Mouse (Mus musculus): ENCODE data around the gene Ston1. TPM values are rescaled to one million over a fixed set of nuclear protein-coding genes. Genes with fewer than 3 reads are reported as not detected.

Gene Ston1
- polyA plus RNA-seq, 1 experiment = 6.5 TPM

GRCm38 (mm10) chr17:88582999-88583398 is 14.5 kb upstream of the Ston1 start:
- TF ChIP-seq CTCF (IDR thresholded peaks at IDR 0.05; ENCODE audit: borderline replicate concordance, control insufficient read depth, extremely low read depth, insufficient read depth, low read length, poor library complexity) (no peak), POLR2A (IDR thresholded peaks at IDR 0.05; ENCODE audit: control insufficient read depth, extremely low read depth, insufficient read depth, low read length, poor library complexity) (no peak)
- peaks cover 17% of the 10 kb centered on the region for H3K4me1 ChIP-seq (replicated peaks; ENCODE audit: control insufficient read depth, insufficient read depth, low read length)

DNA sequence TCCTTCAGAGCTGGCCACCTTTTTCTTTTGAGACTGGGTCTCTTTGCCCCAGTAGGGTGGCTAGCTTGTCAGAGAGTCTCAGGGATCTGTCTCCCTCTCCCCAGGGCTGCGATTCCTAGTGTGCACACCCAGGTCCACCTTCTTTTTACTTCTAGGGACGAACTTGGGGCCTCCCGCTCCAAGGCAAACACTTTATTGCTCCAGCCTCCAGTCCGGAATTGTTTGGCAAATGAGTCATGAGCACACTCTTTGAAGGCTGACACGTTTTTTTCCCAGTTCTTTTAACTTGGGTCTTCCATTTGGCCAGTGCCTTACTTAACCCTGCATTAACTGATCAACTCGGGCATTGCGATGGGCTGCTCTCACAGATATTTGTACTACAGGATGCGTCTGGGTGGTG is 14.1 kb upstream of the Ston1 start:
- TF ChIP-seq POLR2A (IDR thresholded peaks at IDR 0.05; ENCODE audit: control insufficient read depth, extremely low read depth, insufficient read depth, low read length, poor library complexity) (no peak), CTCF (IDR thresholded peaks at IDR 0.05; ENCODE audit: borderline replicate concordance, control insufficient read depth, extremely low read depth, insufficient read depth, low read length, poor library complexity) (no peak)
- DNase-seq = no peak
- H3K36me3 ChIP-seq (ENCODE audit: control insufficient read depth, insufficient read depth, low read length) = peaks cover 33% of the 10 kb centered on the region
- 97% methylated on average over 8 of the region's 8 CpGs for WGBS
- no peak overlapping the region for H3K27ac ChIP-seq (ENCODE audit: control insufficient read depth, insufficient read depth, low read length)
- H3K4me3 ChIP-seq (ENCODE audit: control insufficient read depth, insufficient read depth, low read length) = no peak overlapping the region
- H3K4me1 ChIP-seq (replicated peaks; ENCODE audit: control insufficient read depth, insufficient read depth, low read length) = peaks cover 17% of the 10 kb centered on the region
- H3K27me3 ChIP-seq (ENCODE audit: control insufficient read depth, insufficient read depth, low read length) = no peaks in the 10 kb centered on the region

More at GRCm38 (mm10) chr17:88582999-88583398, 14.5 kb upstream of the Ston1 start:
- H3K4me3 ChIP-seq (ENCODE audit: control insufficient read depth, insufficient read depth, low read length) = no peak overlapping the region
- DNase-seq = no peak
- peaks cover 36% of the 10 kb centered on the region for H3K36me3 ChIP-seq (ENCODE audit: control insufficient read depth, insufficient read depth, low read length)
- no peak overlapping the region for H3K27ac ChIP-seq (ENCODE audit: control insufficient read depth, insufficient read depth, low read length)
- WGBS = 97% methylated on average over 11 of the region's 11 CpGs
- no peaks in the 10 kb centered on the region for H3K27me3 ChIP-seq (ENCODE audit: control insufficient read depth, insufficient read depth, low read length)

- Histone ChIP-seq H3K36me3 (ENCODE audit: control insufficient read depth, insufficient read depth, low read length) (peaks cover 22% of the 10 kb centered on the region), H3K4me1 (replicated peaks; ENCODE audit: control insufficient read depth, insufficient read depth, low read length) (peaks cover under 1% of the 10 kb centered on the region), H3K27ac (ENCODE audit: control insufficient read depth, insufficient read depth, low read length) (no peak overlapping the region), H3K27me3 (ENCODE audit: control insufficient read depth, insufficient read depth, low read length) (no peaks in the 10 kb centered on the region), H3K4me3 (ENCODE audit: control insufficient read depth, insufficient read depth, low read length) (no peak overlapping the region)
- no peak for TF ChIP-seq CTCF (IDR thresholded peaks at IDR 0.05; ENCODE audit: borderline replicate concordance, control insufficient read depth, extremely low read depth, insufficient read depth, low read length, poor library complexity)
- TF ChIP-seq POLR2A (IDR thresholded peaks at IDR 0.05; ENCODE audit: control insufficient read depth, extremely low read depth, insufficient read depth, low read length, poor library complexity) = no peak
- 94% methylated on average over 15 of the region's 15 CpGs for WGBS
- DNase-seq = no peak
Measured at GRCm38 (mm10) chr17:88587371-88587770, 10.1 kb upstream of the Ston1 start.

- H3K27ac ChIP-seq (ENCODE audit: control insufficient read depth, insufficient read depth, low read length) = no peak overlapping the region
- 97% methylated on average over 8 of the region's 8 CpGs for WGBS
- H3K27me3 ChIP-seq (ENCODE audit: control insufficient read depth, insufficient read depth, low read length) = no peaks in the 10 kb centered on the region
- DNase-seq = no peak
- H3K36me3 ChIP-seq (ENCODE audit: control insufficient read depth, insufficient read depth, low read length) = peaks cover 22% of the 10 kb centered on the region
- TF ChIP-seq POLR2A (IDR thresholded peaks at IDR 0.05; ENCODE audit: control insufficient read depth, extremely low read depth, insufficient read depth, low read length, poor library complexity) (no peak), CTCF (IDR thresholded peaks at IDR 0.05; ENCODE audit: borderline replicate concordance, control insufficient read depth, extremely low read depth, insufficient read depth, low read length, poor library complexity) (no peak)
- no peak overlapping the region for H3K4me3 ChIP-seq (ENCODE audit: control insufficient read depth, insufficient read depth, low read length)
- no peaks in the 10 kb centered on the region; the same call in 1 of the 2 replicates for H3K4me1 ChIP-seq (replicated peaks; ENCODE audit: control insufficient read depth, insufficient read depth, low read length)
Measured at GRCm38 (mm10) chr17:88588228-88588627, 9.3 kb upstream of the Ston1 start.

DNA sequence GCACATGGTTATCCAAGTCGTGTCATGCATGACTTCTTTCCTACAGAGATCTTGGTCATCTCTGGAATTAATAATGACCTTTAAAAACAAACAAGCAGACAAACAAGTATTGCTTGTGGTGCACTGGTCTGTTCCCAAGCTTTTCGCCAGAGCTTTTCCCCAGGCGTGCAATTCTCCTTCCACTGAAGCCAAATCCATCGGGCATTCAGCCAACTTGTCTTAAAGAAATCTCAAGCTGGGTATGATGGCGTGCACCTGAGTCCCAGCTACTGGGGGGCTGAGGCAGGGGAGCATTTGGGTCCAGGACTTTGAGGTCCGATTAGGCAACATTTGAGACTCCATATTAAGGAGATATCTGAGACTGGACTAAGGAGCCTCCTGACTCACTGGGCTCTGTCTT is 7.2 kb upstream of the Ston1 start:
- WGBS = 94% methylated on average over 6 of the region's 6 CpGs
- no peak for TF ChIP-seq POLR2A (IDR thresholded peaks at IDR 0.05; ENCODE audit: control insufficient read depth, extremely low read depth, insufficient read depth, low read length, poor library complexity)
- no peak for TF ChIP-seq CTCF (IDR thresholded peaks at IDR 0.05; ENCODE audit: borderline replicate concordance, control insufficient read depth, extremely low read depth, insufficient read depth, low read length, poor library complexity)
- no peak overlapping the region for H3K27ac ChIP-seq (ENCODE audit: control insufficient read depth, insufficient read depth, low read length)
- H3K4me3 ChIP-seq (ENCODE audit: control insufficient read depth, insufficient read depth, low read length) = no peak overlapping the region
- H3K4me1 ChIP-seq (replicated peaks; ENCODE audit: control insufficient read depth, insufficient read depth, low read length) = no peaks in the 10 kb centered on the region
- H3K36me3 ChIP-seq (ENCODE audit: control insufficient read depth, insufficient read depth, low read length) = peaks cover 6% of the 10 kb centered on the region
- no peak for DNase-seq
- H3K27me3 ChIP-seq (ENCODE audit: control insufficient read depth, insufficient read depth, low read length) = no peaks in the 10 kb centered on the region

GRCm38 (mm10) chr17:88595071-88595470 is 2.4 kb upstream of the Ston1 start:
- TF ChIP-seq CTCF (IDR thresholded peaks at IDR 0.05; ENCODE audit: borderline replicate concordance, control insufficient read depth, extremely low read depth, insufficient read depth, low read length, poor library complexity) (no peak), POLR2A (IDR thresholded peaks at IDR 0.05; ENCODE audit: control insufficient read depth, extremely low read depth, insufficient read depth, low read length, poor library complexity) (no peak)
- Histone ChIP-seq H3K27me3 (ENCODE audit: control insufficient read depth, insufficient read depth, low read length) (no peaks in the 10 kb centered on the region), H3K27ac (ENCODE audit: control insufficient read depth, insufficient read depth, low read length) (no peak overlapping the region), H3K36me3 (ENCODE audit: control insufficient read depth, insufficient read depth, low read length) (no peaks in the 10 kb centered on the region), H3K4me3 (ENCODE audit: control insufficient read depth, insufficient read depth, low read length) (no peak overlapping the region), H3K4me1 (replicated peaks; ENCODE audit: control insufficient read depth, insufficient read depth, low read length) (peaks cover 9% of the 10 kb centered on the region)
- no peak for DNase-seq
- WGBS = 92% methylated on average over 4 of the region's 4 CpGs

- Histone ChIP-seq H3K4me1 (replicated peaks; ENCODE audit: control insufficient read depth, insufficient read depth, low read length) (peaks cover 9% of the 10 kb centered on the region), H3K27ac (ENCODE audit: control insufficient read depth, insufficient read depth, low read length) (no peak overlapping the region), H3K4me3 (ENCODE audit: control insufficient read depth, insufficient read depth, low read length) (no peak overlapping the region), H3K36me3 (ENCODE audit: control insufficient read depth, insufficient read depth, low read length) (no peaks in the 10 kb centered on the region), H3K27me3 (ENCODE audit: control insufficient read depth, insufficient read depth, low read length) (no peaks in the 10 kb centered on the region)
- no peak for DNase-seq
- TF ChIP-seq CTCF (IDR thresholded peaks at IDR 0.05; ENCODE audit: borderline replicate concordance, control insufficient read depth, extremely low read depth, insufficient read depth, low read length, poor library complexity) (no peak), POLR2A (IDR thresholded peaks at IDR 0.05; ENCODE audit: control insufficient read depth, extremely low read depth, insufficient read depth, low read length, poor library complexity) (no peak)
- 91% methylated on average over 4 of the region's 4 CpGs for WGBS
Measured at GRCm38 (mm10) chr17:88596068-88596467, 1.4 kb upstream of the Ston1 start.
